In genomic region chr10:112423327-112423726, GRCm38 (mm10) we compare ENCODE assay signal across 13 mouse cellular contexts.
DNase-seq lines count a peak whose midpoint lies in the region; ATAC-seq lines count a peak whose summit lies in the region.
"Had no signal": no experiment of that assay in that cellular context is flagged by ENCODE, and none has a peak within 500 bp of the region (broad histone marks: within the 10 kb centered on the region; RNA-seq: fewer than 3 reads in every experiment).

No protein-coding gene starts in this region.

- no peaks in the 10 kb centered on the region for H3K9me3 ChIP-seq in heart, embryonic 11.5 days (replicated peaks; ENCODE audit: control insufficient read depth, low read length)
- no peaks in the 10 kb centered on the region for H3K9me3 ChIP-seq in midbrain, embryonic 11.5 days (ENCODE audit: control insufficient read depth, low read length)
- H3K9me3 ChIP-seq: embryonic facial prominence, embryonic 13.5 days; hindbrain, embryonic 15.5 days had no signal

- no peaks in the 10 kb centered on the region for H3K27me3 ChIP-seq in heart, embryonic 11.5 days (ENCODE audit: control insufficient read depth, insufficient read depth, low read length)
- H3K27me3 ChIP-seq in midbrain, embryonic 11.5 days (ENCODE audit: control insufficient read depth, insufficient read depth, low read length): no peaks in the 10 kb centered on the region
- H3K27me3 ChIP-seq: embryonic facial prominence, embryonic 13.5 days; hindbrain, embryonic 15.5 days had no signal

- peak; percentile 19 for DNase-seq in heart, postnatal 4 days
- DNase-seq in ovary, postnatal 14 days (ENCODE audit: low spot score): peak; percentile 13
- DNase-seq in ovary, adult 18-20 months (ENCODE audit: low spot score): no peak
- peak; percentile 65 for DNase-seq in embryo, embryonic 11 days
- DNase-seq in retina, embryonic 14.5 days (ENCODE audit: low spot score): peak; percentile 51
- DNase-seq in midbrain, embryonic 11.5 days (ENCODE audit: low spot score, missing footprints): no peak
- no peak for DNase-seq in urinary bladder, postnatal 4 days (ENCODE audit: low spot score in 2 of 2)
- DNase-seq: layer of hippocampus, adult 9-11 months; lung, postnatal 14 days; thymus, adult 2 months had no signal

- no peak overlapping the region for H3K9ac ChIP-seq in heart, embryonic 11.5 days (ENCODE audit: low read depth, low read length)
- H3K9ac ChIP-seq in midbrain, embryonic 11.5 days (ENCODE audit: low read length): no peak overlapping the region
- H3K9ac ChIP-seq: embryonic facial prominence, embryonic 13.5 days; hindbrain, embryonic 15.5 days had no signal

- H3K4me3 ChIP-seq in heart, embryonic 11.5 days (ENCODE audit: low read depth, low read length): no peak overlapping the region
- no peak overlapping the region for H3K4me3 ChIP-seq in midbrain, embryonic 11.5 days (ENCODE audit: low read depth, low read length)
- H3K4me3 ChIP-seq: embryonic facial prominence, embryonic 13.5 days; hindbrain, embryonic 15.5 days had no signal

- H3K27ac ChIP-seq in heart, embryonic 11.5 days (ENCODE audit: low read depth, low read length): no peak overlapping the region
- no peak overlapping the region for H3K27ac ChIP-seq in midbrain, embryonic 11.5 days (ENCODE audit: low read depth, low read length)
- H3K27ac ChIP-seq: embryonic facial prominence, embryonic 13.5 days; hindbrain, embryonic 15.5 days had no signal

- H3K36me3 ChIP-seq in heart, embryonic 11.5 days (ENCODE audit: control insufficient read depth, insufficient read depth, low read length): no peaks in the 10 kb centered on the region
- H3K36me3 ChIP-seq in midbrain, embryonic 11.5 days (ENCODE audit: control insufficient read depth, insufficient read depth, low read length): no peaks in the 10 kb centered on the region
- H3K36me3 ChIP-seq: embryonic facial prominence, embryonic 13.5 days; hindbrain, embryonic 15.5 days had no signal

- no peak for ATAC-seq in heart, embryonic 11.5 days (replicated peaks; ENCODE audit: insufficient number of reproducible peaks, low FRiP score, low TSS enrichment)
- ATAC-seq in midbrain, embryonic 11.5 days (ENCODE audit: low FRiP score): no peak

- 54% methylated on average over 10 of the region's 10 CpGs for WGBS in heart, embryonic 11.5 days (ENCODE audit: insufficient replicate concordance)
- WGBS in midbrain, embryonic 11.5 days: 63% methylated on average over 10 of the region's 10 CpGs

- no peak overlapping the region for H3K4me2 ChIP-seq in heart, embryonic 11.5 days
- no peak overlapping the region for H3K4me2 ChIP-seq in midbrain, embryonic 11.5 days
- H3K4me2 ChIP-seq: embryonic facial prominence, embryonic 13.5 days; hindbrain, embryonic 15.5 days had no signal

- no peaks in the 10 kb centered on the region for H3K4me1 ChIP-seq in heart, embryonic 11.5 days (ENCODE audit: control insufficient read depth, insufficient read depth, low read length)
- no peaks in the 10 kb centered on the region for H3K4me1 ChIP-seq in midbrain, embryonic 11.5 days (ENCODE audit: control insufficient read depth, insufficient read depth, low read length)
- H3K4me1 ChIP-seq: embryonic facial prominence, embryonic 13.5 days; hindbrain, embryonic 15.5 days had no signal

Comparison
In these comparisons a context has a peak if more than half of its experiments do, and no peak if none do; other contexts are left out.
1. DNase-seq: peak in heart, postnatal 4 days (single experiment), ovary, postnatal 14 days (single experiment), embryo, embryonic 11 days (single experiment) and retina, embryonic 14.5 days (single experiment); none in ovary, adult 18-20 months (single experiment), midbrain, embryonic 11.5 days (single experiment) and urinary bladder, postnatal 4 days (0 of 2).